Mouse (Mus musculus) heart, embryonic 10.5 days (tissue): Measurements from ENCODE around the gene Ostn. TPM values are rescaled to one million over a fixed set of nuclear protein-coding genes. Genes with fewer than 3 reads are reported as not detected.
A peak's percentile ranks its signal among the peaks of the same experiment; 100 is the strongest.

ENCODE experiments used
- DNase-seq: peaks from one replicate; pipeline ENCODE4 v3.0.0-alpha.2; 2017; ENCODE audit warnings: low spot score
- H3K27ac ChIP-seq: fragments of 300-500 bp; sonication (generic); 2 replicates; pipeline ENCODE4 v1.5.1; 2016; ENCODE audit warnings: mild to moderate bottlenecking
- H3K27me3 ChIP-seq: fragments of 300-500 bp; sonication (generic); 2 replicates; pipeline ENCODE4 v1.6.1; 2016; ENCODE audit warnings: mild to moderate bottlenecking; ENCODE audit not compliant: poor library complexity, insufficient read depth, severe bottlenecking
- H3K36me3 ChIP-seq: fragments of 300-500 bp; sonication (generic); 2 replicates; pipeline ENCODE4 v1.6.1; 2016; ENCODE audit warnings: mild to moderate bottlenecking, moderate library complexity
- H3K4me1 ChIP-seq: fragments of 300-500 bp; sonication (generic); 2 replicates; pipeline ENCODE4 v1.6.1; 2016; ENCODE audit warnings: mild to moderate bottlenecking
- H3K4me3 ChIP-seq: fragments of 300-500 bp; sonication (generic); 2 replicates; pipeline ENCODE4 v1.5.1; 2016; ENCODE audit warnings: mild to moderate bottlenecking, moderate library complexity
- H3K9me3 ChIP-seq: fragments of 300-500 bp; sonication (generic); 2 replicates; pipeline ENCODE4 v1.6.1; 2016; ENCODE audit warnings: mild to moderate bottlenecking, moderate library complexity
- WGBS: fragments of 180-500 bp; shearing (Covaris S2); methylation state at CpG from one replicate; pipeline ENCODE4 v1.1.7; 2016; 5-methylcytosine and 5-hydroxymethylcytosine counted together
- polyA plus RNA-seq: library from polyadenylated mRNA; unstranded; fragments of >200 nt; fragmentation: Nextera tagmentation; extraction: Ambion mirVana; gene quantifications from 2 replicates; pipeline ENCODE4 v1.2.1, GENCODE M21; 2016

The Ostn gene
- polyA plus RNA-seq, 1 experiment from 2014 or later: not detected

GRCm38 (mm10) chr16:27390306-27390705 is 83.0 kb downstream of the Ostn start:
- Histone ChIP-seq H3K4me3 (peak overlapping the region; percentile 88), H3K27me3 (no peaks in the 10 kb centered on the region), H3K4me1 (peaks cover 20% of the 10 kb centered on the region; the same call in 1 of the 2 replicates), H3K36me3 (no peaks in the 10 kb centered on the region), H3K9me3 (no peaks in the 10 kb centered on the region), H3K27ac (no peak overlapping the region)
- DNase-seq: no peak
- WGBS: 92% methylated on average over 4 of the region's 4 CpGs

DNA sequence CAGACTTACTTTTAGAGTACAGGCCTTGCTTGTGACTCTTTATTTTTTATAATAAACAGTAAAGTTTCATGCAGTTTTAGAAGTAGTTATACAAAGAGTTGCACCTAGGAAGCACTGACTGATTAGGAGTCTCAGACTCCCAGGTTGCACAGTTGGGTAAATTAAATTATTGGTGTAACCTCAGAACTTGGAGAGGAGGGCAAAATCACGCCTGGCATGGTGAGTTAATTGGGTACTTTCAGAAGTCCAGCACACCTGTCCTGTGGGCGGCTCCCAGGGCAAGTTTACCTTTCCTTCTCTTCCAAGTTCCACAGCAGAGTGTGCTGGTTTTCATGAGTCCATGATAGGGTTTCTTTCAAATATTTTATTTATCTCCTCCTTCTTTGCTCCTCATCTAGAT is 84.6 kb downstream of the Ostn start:
- no peak for DNase-seq
- Histone ChIP-seq H3K4me1 (peaks cover 20% of the 10 kb centered on the region; the same call in 1 of the 2 replicates), H3K27ac (no peak overlapping the region), H3K36me3 (no peaks in the 10 kb centered on the region), H3K27me3 (no peaks in the 10 kb centered on the region), H3K9me3 (no peaks in the 10 kb centered on the region), H3K4me3 (no peak overlapping the region)
- WGBS: 85% methylated on average over 2 of the region's 2 CpGs

GRCm38 (mm10) chr16:27395251-27396037 is 88.2 kb downstream of the Ostn start:
- H3K9me3 ChIP-seq: no peaks in the 10 kb centered on the region
- H3K27me3 ChIP-seq: no peaks in the 10 kb centered on the region
- 92% methylated on average over 4 of the region's 4 CpGs for WGBS
- no peak overlapping the region for H3K4me3 ChIP-seq
- no peak for DNase-seq
- no peak overlapping the region for H3K27ac ChIP-seq
- no peaks in the 10 kb centered on the region for H3K36me3 ChIP-seq
- H3K4me1 ChIP-seq: peaks cover 7% of the 10 kb centered on the region; the same call in 1 of the 2 replicates

GRCm38 (mm10) chr16:27396951-27397350 is 89.7 kb downstream of the Ostn start:
- DNase-seq: no peak
- 96% methylated on average over 1 of the region's 1 CpGs for WGBS
- H3K4me3 ChIP-seq: no peak overlapping the region
- H3K27me3 ChIP-seq: no peaks in the 10 kb centered on the region
- H3K27ac ChIP-seq: no peak overlapping the region
- H3K36me3 ChIP-seq: no peaks in the 10 kb centered on the region
- no peaks in the 10 kb centered on the region for H3K9me3 ChIP-seq
- no peaks in the 10 kb centered on the region for H3K4me1 ChIP-seq

DNA sequence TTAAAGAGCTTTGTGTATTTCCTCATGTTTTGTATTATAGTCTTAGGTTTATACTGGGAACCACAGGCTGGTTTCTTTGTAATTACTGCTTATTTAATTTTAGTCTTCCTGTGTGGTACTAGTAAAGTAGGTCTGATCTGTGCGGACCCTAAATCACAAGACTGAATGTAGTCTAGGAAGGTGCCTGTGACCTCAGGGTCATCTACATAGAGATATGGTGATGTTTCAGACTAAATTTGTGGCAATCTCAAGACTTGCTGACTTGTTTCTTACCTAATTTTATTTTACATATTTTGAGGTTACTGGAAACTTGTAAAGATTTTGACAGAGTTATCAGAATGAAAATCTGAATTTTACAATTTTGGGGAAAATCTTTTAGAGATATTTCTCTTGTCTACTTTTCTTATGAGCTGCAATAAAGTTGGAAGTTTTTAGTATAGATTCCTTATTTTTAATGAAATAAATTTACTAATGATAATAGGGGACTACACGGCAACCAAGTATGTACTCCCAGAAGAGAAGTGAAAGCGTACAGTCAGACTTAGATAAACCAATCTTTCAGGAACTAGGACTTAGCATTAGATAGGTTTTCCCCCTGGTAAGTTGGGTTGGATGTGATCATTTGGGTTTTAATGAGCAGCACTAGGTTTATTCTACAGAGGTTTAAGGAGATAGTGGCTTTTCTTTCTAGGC is 91.9 kb downstream of the Ostn start:
- no peaks in the 10 kb centered on the region for H3K9me3 ChIP-seq
- no peak overlapping the region for H3K4me3 ChIP-seq
- H3K4me1 ChIP-seq: no peaks in the 10 kb centered on the region
- H3K27me3 ChIP-seq: no peaks in the 10 kb centered on the region
- no peak overlapping the region for H3K27ac ChIP-seq
- H3K36me3 ChIP-seq: no peaks in the 10 kb centered on the region
- no peak for DNase-seq
- WGBS: 84% methylated on average over 3 of the region's 3 CpGs

DNA sequence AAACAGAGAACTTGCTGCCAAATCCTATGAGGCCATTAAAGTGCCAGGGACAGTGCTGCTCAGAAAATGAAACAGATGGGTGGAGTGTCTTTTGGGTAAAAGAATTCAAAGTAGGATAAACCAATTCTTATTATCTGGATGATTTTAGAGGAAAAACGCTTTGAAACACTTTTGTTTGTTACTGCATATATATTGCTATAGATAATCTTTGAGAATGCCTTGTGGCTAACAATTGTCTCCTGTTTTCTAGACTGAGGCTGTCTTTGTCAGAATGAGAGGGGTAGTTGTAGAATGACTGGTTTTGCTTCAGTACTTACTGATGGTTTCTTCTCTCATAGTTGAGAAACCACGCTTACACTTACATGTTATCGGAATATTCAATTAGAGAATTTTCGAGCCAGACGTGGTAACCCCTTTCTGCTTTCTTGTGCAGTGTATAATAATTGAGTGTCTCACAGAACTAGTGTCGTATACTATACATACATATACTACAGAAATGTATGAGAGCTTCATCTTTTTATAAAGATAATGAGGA is 92.5 kb downstream of the Ostn start:
- H3K27me3 ChIP-seq: no peaks in the 10 kb centered on the region
- DNase-seq: no peak
- WGBS: 85% methylated on average over 6 of the region's 6 CpGs
- no peaks in the 10 kb centered on the region for H3K36me3 ChIP-seq
- no peak overlapping the region for H3K27ac ChIP-seq
- no peak overlapping the region for H3K4me3 ChIP-seq
- no peaks in the 10 kb centered on the region for H3K9me3 ChIP-seq
- H3K4me1 ChIP-seq: no peaks in the 10 kb centered on the region

Other genes with a start within 250 kb of the Ostn start
- 2.3 and 2.9 TPM in 2 replicates for gene Uts2b, start 62.8 kb downstream of the Ostn start, polyA plus RNA-seq
- gene Ccdc50, start 81.4 kb downstream of the Ostn start, polyA plus RNA-seq: 43.4 and 45.8 TPM in 2 replicates